Mouse (Mus musculus): Measurements from ENCODE around the gene Yaf2.

DNA sequence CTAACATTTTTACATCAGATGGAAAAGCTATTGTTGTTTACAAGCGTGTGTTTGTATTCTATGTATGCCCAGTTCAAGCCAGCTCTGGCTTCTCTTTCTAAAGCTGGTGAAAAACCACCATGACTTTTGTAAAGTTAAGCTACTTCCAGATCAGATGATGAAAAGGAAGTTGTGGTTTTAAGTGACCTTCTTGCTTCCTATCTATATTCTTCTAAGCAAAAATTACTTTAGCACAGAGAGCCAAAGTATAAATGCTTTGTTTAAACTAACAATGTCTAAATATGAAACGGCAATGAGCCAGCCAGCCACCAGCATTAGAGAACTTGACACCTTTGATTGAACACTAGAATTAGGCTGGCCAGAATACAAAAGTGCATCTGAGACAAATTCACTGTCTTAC lies 38.5 kb downstream of the Yaf2 start:
- TF ChIP-seq CTCF (IDR thresholded peaks at IDR 0.05; ENCODE audit: extremely low read depth, insufficient read depth, insufficient read length, insufficient replicate concordance), result no peak
- no peak for TF ChIP-seq POLR2A (IDR thresholded peaks at IDR 0.05; ENCODE audit: low read depth, low read length)

All from spleen, adult 2 months (tissue).